Mouse (Mus musculus): ENCODE results near the gene Dll4.

The Dll4 gene

DNA sequence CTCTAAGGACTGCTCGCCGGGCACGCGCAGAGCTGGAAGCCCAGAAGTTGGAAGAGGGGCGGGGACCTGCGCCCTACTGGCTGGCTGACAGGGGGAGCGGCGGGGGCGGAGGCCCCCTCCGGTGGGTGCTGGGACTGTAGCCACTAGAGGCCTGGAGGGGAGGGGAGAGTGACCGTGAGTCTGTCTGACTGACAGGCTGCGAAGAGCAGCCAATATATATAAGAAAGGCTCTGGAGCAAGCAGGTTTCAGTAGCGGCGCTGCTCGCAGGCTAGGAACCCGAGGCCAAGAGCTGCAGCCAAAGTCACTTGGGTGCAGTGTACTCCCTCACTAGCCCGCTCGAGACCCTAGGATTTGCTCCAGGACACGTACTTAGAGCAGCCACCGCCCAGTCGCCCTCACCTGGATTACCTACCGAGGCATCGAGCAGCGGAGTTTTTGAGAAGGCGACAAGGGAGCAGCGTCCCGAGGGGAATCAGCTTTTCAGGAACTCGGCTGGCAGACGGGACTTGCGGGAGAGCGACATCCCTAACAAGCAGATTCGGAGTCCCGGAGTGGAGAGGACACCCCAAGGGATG is at the start of gene Dll4:
Gene Dll4, plus strand, starts transcription at position 217 of the 576 bp plus-strand sequence.
- peak; percentile 70 for DNase-seq (ENCODE audit: low spot score)

- no peak for DNase-seq (ENCODE audit: low spot score)
These were observed 48.7 kb upstream of the Dll4 start for GRCm38 (mm10) chr2:119276926-119277325.

- no peak for DNase-seq (ENCODE audit: low spot score)
These were observed 47.8 kb upstream of the Dll4 start for GRCm38 (mm10) chr2:119277810-119278209.

DNA sequence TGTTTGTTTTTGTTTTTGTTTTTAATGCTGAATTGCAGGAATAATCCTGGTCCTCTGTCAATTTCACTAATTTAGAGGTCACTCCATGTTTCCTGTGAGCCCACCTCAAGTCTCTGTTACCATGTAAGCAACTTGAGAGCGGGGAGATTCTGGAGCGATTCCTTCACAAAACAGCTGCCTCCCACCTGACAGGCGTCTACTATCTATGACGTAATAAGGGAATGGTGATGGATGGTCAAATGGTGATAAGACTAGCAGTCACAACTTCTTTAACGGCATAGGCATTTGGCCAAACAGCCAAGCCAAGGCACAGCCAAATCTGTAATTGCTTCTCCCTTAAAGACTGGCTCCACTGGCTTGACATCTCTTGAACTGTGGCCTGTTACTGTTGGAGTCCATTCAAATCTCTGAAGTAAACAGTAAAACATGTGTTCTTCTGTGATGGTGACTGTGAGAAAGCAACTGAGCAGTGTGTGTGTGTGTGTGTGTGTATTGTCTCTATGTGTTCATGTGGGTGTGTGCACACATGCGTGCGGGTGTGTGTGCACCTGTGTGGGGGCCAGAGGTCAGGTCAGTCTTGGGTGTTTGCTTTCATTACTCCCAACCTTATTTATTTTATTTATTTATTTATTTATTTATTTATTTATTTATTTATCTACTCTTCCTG is 43.6 kb upstream of the Dll4 start:
- no peak for DNase-seq (ENCODE audit: low spot score)

GRCm38 (mm10) chr2:119287372-119287771 is 38.2 kb upstream of the Dll4 start:
- no peak for DNase-seq (ENCODE audit: low spot score)

GRCm38 (mm10) chr2:119288270-119288882 is 37.2 kb upstream of the Dll4 start, which contains the start of gene Vps18:
Gene Vps18 (plus strand): TSS chr2:119288740.
- DNase-seq (ENCODE audit: low spot score), result peak; percentile 97

- DNase-seq (ENCODE audit: low spot score), result peak; percentile 54
These were observed 36.6 kb upstream of the Dll4 start for GRCm38 (mm10) chr2:119289014-119289416.

- DNase-seq (ENCODE audit: low spot score), result no peak
These were observed 33.3 kb upstream of the Dll4 start for GRCm38 (mm10) chr2:119292281-119292680.

DNA sequence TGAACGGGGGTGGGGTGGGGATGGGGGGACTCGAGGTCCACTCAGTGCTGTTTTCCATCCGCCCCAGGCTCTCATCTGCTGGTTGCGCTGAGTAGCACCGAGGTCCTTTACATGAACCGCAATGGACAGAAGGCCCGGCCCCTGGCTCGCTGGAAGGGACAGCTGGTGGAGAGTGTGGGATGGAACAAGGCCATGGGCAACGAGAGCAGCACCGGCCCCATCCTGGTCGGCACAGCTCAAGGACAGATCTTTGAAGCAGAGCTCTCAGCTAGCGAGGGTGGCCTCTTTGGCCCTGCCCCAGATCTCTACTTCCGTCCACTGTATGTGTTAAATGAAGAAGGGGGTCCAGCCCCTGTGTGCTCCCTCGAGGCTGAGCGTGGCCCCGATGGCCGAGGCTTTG is 32.7 kb upstream of the Dll4 start:
- DNase-seq (ENCODE audit: low spot score), result no peak

- DNase-seq (ENCODE audit: low spot score), result no peak
These were observed 32.3 kb upstream of the Dll4 start for GRCm38 (mm10) chr2:119293311-119293710.

- no peak for DNase-seq (ENCODE audit: low spot score)
These were observed 31.7 kb upstream of the Dll4 start for GRCm38 (mm10) chr2:119293776-119294390.

- DNase-seq (ENCODE audit: low spot score), result no peak
These were observed 31.2 kb upstream of the Dll4 start for GRCm38 (mm10) chr2:119294411-119294810.

GRCm38 (mm10) chr2:119296756-119297155 is 28.8 kb upstream of the Dll4 start:
- DNase-seq (ENCODE audit: low spot score), result no peak

DNA sequence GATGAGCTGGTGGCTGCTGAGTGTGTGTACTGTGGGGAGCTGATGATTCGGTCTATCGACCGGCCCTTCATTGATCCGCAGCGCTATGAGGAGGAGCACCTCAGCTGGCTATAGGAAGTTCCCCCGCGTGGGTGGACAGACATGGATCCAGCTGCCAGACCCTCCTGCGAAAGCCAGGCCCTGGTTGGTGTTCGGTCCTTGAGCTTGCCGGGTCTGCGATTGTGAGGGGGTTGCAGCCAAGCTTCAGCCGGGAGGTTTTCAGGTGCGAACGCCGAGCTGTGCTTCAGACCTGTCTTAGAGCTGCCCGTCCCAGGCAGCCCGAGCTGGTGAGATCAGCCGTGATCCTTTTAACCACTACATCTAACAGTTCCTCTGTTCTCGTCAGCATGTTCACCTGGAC is 28.1 kb upstream of the Dll4 start:
- no peak for DNase-seq (ENCODE audit: low spot score)

GRCm38 (mm10) chr2:119298330-119298729 is 27.3 kb upstream of the Dll4 start:
- peak; percentile 43 for DNase-seq (ENCODE audit: low spot score)

GRCm38 (mm10) chr2:119298839-119299238 is 26.7 kb upstream of the Dll4 start:
- DNase-seq (ENCODE audit: low spot score), result no peak

- DNase-seq (ENCODE audit: low spot score), result peak; percentile 86
These were observed 25.4 kb upstream of the Dll4 start for GRCm38 (mm10) chr2:119299981-119300818.

DNA sequence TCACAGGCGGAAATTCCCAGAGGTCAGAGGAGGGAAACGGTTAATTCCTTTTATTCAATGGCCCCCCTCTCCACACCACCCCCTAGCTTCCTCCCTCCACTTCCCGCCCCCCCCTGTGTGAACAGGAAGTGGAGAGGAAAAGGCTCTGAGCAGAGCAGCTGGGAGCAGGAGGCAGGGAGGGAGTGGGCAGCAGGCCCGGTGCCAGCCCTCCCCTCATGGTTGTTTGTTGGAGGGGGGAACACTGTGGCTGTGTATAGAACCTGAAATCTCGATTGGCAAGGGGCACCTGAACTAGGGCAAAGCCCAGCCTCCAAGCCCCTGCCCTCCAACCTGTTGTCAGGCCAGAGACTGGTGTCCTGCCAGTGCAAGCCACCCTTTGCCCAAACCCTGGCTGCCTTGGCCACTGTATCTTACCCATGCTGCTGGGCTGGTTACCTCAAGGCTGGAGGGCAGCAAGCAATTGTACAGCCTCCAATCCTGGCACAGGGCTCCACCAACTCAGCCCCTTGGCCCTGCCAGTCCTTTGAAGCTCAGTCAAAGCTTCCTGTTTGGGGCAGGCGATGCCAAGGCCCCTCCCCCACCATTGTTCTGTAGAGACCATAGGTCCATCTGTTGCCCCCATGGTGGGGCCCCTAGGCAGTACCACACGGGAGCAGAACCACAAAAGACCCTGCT is 24.6 kb upstream of the Dll4 start:
- DNase-seq (ENCODE audit: low spot score), result no peak

GRCm38 (mm10) chr2:119302876-119303275 is 22.7 kb upstream of the Dll4 start:
- no peak for DNase-seq (ENCODE audit: low spot score)

GRCm38 (mm10) chr2:119304391-119304790 is 21.2 kb upstream of the Dll4 start:
- DNase-seq (ENCODE audit: low spot score), result no peak

DNA sequence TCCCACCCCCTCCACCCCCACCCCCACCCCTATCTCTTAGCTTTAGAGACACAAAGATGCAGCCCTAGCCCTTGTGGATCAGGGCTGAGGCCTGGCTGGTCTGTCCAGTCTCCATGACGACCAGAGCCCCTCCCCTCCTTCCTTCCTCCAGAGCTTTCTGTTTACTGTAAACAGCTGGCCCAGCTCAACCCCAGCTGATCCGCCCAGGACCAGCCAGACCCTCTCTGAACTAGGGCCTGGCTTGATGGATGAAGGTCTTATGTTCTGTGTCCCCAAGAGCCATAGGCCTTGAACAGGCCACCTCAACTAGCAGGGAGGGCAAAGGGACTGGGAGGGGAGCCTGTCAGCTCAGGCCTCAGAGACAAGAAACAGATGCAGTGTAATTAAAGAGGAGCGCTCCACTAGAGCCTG is 20.8 kb upstream of the Dll4 start:
- peak; percentile 80 for DNase-seq (ENCODE audit: low spot score)

Measured in yolk sac, embryonic 10.5 days (tissue).